ENCODE assay signal across 14 mouse cellular contexts in the genomic region with DNA sequence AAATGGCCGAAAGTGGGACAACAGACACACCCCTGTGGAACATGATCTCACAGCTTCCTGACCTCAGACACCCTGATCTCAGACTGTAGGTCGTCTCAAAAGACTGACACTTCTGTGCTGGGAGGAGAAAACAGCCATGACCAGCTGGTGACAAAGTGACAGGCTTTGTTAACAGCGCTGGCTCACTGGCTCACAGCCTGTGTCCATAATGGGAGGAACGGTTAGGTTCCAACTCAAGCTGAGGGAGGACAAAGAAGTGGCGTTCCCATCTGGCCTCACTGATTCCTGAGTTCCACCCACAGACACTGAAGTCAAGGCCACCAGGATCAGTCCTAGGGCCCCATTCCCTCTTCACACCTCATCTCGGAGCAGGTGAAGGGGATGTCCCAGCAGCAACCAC.
DNase-seq lines count a peak whose midpoint lies in the region; ATAC-seq and TF ChIP-seq lines count a peak whose summit lies in the region.
"Had no signal": no experiment of that assay in that cellular context is flagged by ENCODE, and none has a peak within 500 bp of the region (broad histone marks: within the 10 kb centered on the region; RNA-seq: fewer than 3 reads in every experiment).

No protein-coding gene starts in this region.

- no peak for TF ChIP-seq CTCF in forebrain, postnatal 0 days (IDR thresholded peaks at IDR 0.05; ENCODE audit: low read depth)

- DNase-seq in forebrain, postnatal 0 days = peak; percentile 18
- no peak for DNase-seq in forebrain, embryonic 11.5 days (ENCODE audit: low spot score)
- DNase-seq in midbrain, embryonic 14.5 days = peak; percentile 35
- DNase-seq in cerebellum, postnatal 14 days = peak; percentile 65 to 73
- peak; percentile 64 for DNase-seq in retina, embryonic 14.5 days (ENCODE audit: low spot score)
- DNase-seq in heart, adult 11 months = no peak
- no peak for DNase-seq in adrenal gland, postnatal 25 days
- DNase-seq: kidney, postnatal 14 days; lung, postnatal 4 days had no signal

- ATAC-seq in forebrain, postnatal 0 days = no peak
- no peak for ATAC-seq in forebrain, embryonic 11.5 days (replicated peaks; ENCODE audit: low FRiP score)
- ATAC-seq in midbrain, embryonic 14.5 days (ENCODE audit: low FRiP score, low TSS enrichment) = no peak
- ATAC-seq in midbrain, embryonic 13.5 days = no peak
- ATAC-seq: liver, embryonic 12.5 days had no signal

- no peak overlapping the region for H3K4me2 ChIP-seq in forebrain, postnatal 0 days (ENCODE audit: low read depth)
- H3K4me2 ChIP-seq in forebrain, embryonic 11.5 days (ENCODE audit: low read depth, low read length, severe bottlenecking) = no peak overlapping the region
- no peak overlapping the region for H3K4me2 ChIP-seq in midbrain, embryonic 14.5 days (ENCODE audit: low read length)
- H3K4me2 ChIP-seq in midbrain, embryonic 13.5 days (replicated peaks) = no peak overlapping the region
- H3K4me2 ChIP-seq: embryonic facial prominence, embryonic 15.5 days; hindbrain, embryonic 15.5 days; liver, embryonic 12.5 days had no signal

- no peaks in the 10 kb centered on the region for H3K4me1 ChIP-seq in forebrain, postnatal 0 days (ENCODE audit: insufficient read depth)
- H3K4me1 ChIP-seq in forebrain, embryonic 11.5 days (replicated peaks; ENCODE audit: control insufficient read depth, insufficient read depth, low read length) = 0 out of 2 replicates have a peak, but pooled peaks cover 5% of the 10 kb centered on the region
- 0 out of 2 replicates have a peak, but pooled peaks cover 3% of the 10 kb centered on the region for H3K4me1 ChIP-seq in midbrain, embryonic 14.5 days (ENCODE audit: control insufficient read depth, insufficient read depth, low read length)
- H3K4me1 ChIP-seq in midbrain, embryonic 13.5 days (replicated peaks) = peaks cover 14% of the 10 kb centered on the region
- H3K4me1 ChIP-seq: liver, embryonic 12.5 days had no signal

- H3K36me3 ChIP-seq in forebrain, postnatal 0 days (ENCODE audit: insufficient read depth) = no peaks in the 10 kb centered on the region
- no peaks in the 10 kb centered on the region for H3K36me3 ChIP-seq in forebrain, embryonic 11.5 days (ENCODE audit: control insufficient read depth, insufficient read depth, low read length)
- no peaks in the 10 kb centered on the region for H3K36me3 ChIP-seq in midbrain, embryonic 14.5 days (ENCODE audit: control insufficient read depth, insufficient read depth, low read length)
- H3K36me3 ChIP-seq in midbrain, embryonic 13.5 days = no peaks in the 10 kb centered on the region
- H3K36me3 ChIP-seq: embryonic facial prominence, embryonic 15.5 days; G1E; hindbrain, embryonic 15.5 days; liver, embryonic 12.5 days had no signal

- 33% methylated on average over 6 of the region's 6 CpGs for WGBS in forebrain, postnatal 0 days
- WGBS in forebrain, embryonic 11.5 days = 59% methylated on average over 6 of the region's 6 CpGs
- 20% methylated on average over 6 of the region's 6 CpGs for whole genome bisulfite sequencing in midbrain, embryonic 14.5 days
- whole genome bisulfite sequencing in midbrain, embryonic 13.5 days = 24% methylated on average over 6 of the region's 6 CpGs

- no peaks in the 10 kb centered on the region for H3K9me3 ChIP-seq in forebrain, postnatal 0 days (ENCODE audit: low read length)
- no peaks in the 10 kb centered on the region for H3K9me3 ChIP-seq in forebrain, embryonic 11.5 days (ENCODE audit: control insufficient read depth, low read length)
- H3K9me3 ChIP-seq in midbrain, embryonic 14.5 days (ENCODE audit: control insufficient read depth, low read length) = no peaks in the 10 kb centered on the region
- no peaks in the 10 kb centered on the region for H3K9me3 ChIP-seq in midbrain, embryonic 13.5 days
- H3K9me3 ChIP-seq: embryonic facial prominence, embryonic 15.5 days; hindbrain, embryonic 15.5 days; liver, embryonic 12.5 days had no signal

- no peak overlapping the region for H3K4me3 ChIP-seq in forebrain, postnatal 0 days (ENCODE audit: low read depth, low read length)
- no peak overlapping the region for H3K4me3 ChIP-seq in forebrain, embryonic 11.5 days (ENCODE audit: low read depth, low read length)
- H3K4me3 ChIP-seq in midbrain, embryonic 14.5 days (replicated peaks; ENCODE audit: low read depth, low read length) = no peak overlapping the region
- no peak overlapping the region for H3K4me3 ChIP-seq in midbrain, embryonic 13.5 days (replicated peaks)
- H3K4me3 ChIP-seq: embryonic facial prominence, embryonic 15.5 days; hindbrain, embryonic 15.5 days; liver, embryonic 12.5 days had no signal

- H3K27ac ChIP-seq in forebrain, postnatal 0 days (ENCODE audit: low read depth, low read length) = no peak overlapping the region
- no peak overlapping the region for H3K27ac ChIP-seq in forebrain, embryonic 11.5 days (ENCODE audit: low read depth, low read length)
- no peak overlapping the region for H3K27ac ChIP-seq in midbrain, embryonic 14.5 days (replicated peaks; ENCODE audit: low read depth, low read length)
- no peak overlapping the region for H3K27ac ChIP-seq in midbrain, embryonic 13.5 days
- H3K27ac ChIP-seq: embryonic facial prominence, embryonic 15.5 days; hindbrain, embryonic 15.5 days; liver, embryonic 12.5 days had no signal

- no peak overlapping the region for H3K9ac ChIP-seq in forebrain, postnatal 0 days
- H3K9ac ChIP-seq in forebrain, embryonic 11.5 days (ENCODE audit: low read length) = no peak overlapping the region
- H3K9ac ChIP-seq in midbrain, embryonic 14.5 days (replicated peaks; ENCODE audit: low read length) = no peak overlapping the region
- H3K9ac ChIP-seq in midbrain, embryonic 13.5 days (replicated peaks) = no peak overlapping the region
- H3K9ac ChIP-seq: embryonic facial prominence, embryonic 15.5 days; hindbrain, embryonic 15.5 days; liver, embryonic 12.5 days had no signal

- H3K27me3 ChIP-seq in forebrain, postnatal 0 days (ENCODE audit: insufficient read depth, low read length) = no peaks in the 10 kb centered on the region
- H3K27me3 ChIP-seq in forebrain, embryonic 11.5 days (ENCODE audit: control insufficient read depth, insufficient read depth, low read length) = no peaks in the 10 kb centered on the region
- H3K27me3 ChIP-seq in midbrain, embryonic 14.5 days (ENCODE audit: control insufficient read depth, insufficient read depth, low read length) = no peaks in the 10 kb centered on the region; the same call in 1 of the 2 replicates
- peaks cover 9% of the 10 kb centered on the region for H3K27me3 ChIP-seq in midbrain, embryonic 13.5 days
- H3K27me3 ChIP-seq: hindbrain, embryonic 15.5 days had no signal

Comparison
In these comparisons a context has a peak if more than half of its experiments do, and no peak if none do; other contexts are left out.
1. DNase-seq: peak in forebrain, postnatal 0 days (single experiment), midbrain, embryonic 14.5 days (single experiment), cerebellum, postnatal 14 days (2 of 2) and retina, embryonic 14.5 days (single experiment); none in forebrain, embryonic 11.5 days (single experiment), heart, adult 11 months (single experiment) and adrenal gland, postnatal 25 days (single experiment).